9 mouse cellular contexts compared by ENCODE assay signal in the genomic region with DNA sequence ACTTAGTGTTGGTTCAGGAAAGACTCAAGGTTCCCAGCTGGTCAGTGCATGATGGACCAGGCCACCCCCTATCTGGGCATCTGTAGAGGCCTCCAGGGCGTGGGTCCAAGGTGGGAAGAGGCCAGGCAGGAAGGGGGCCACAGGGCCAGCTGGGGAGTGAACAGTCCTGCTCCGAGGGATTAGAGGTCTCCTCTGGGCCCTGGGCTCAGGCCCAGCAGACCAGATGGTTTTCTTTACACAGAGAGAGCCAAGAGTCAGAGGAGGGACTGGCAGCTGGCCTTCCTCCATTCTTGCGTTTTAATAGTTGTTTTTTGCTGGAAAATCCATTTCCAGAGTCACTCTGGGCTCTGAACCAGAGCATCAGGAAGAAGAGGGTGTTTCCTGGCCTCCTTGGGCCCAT. TPM values are rescaled to one million over a fixed set of nuclear protein-coding genes. Genes with fewer than 3 reads are reported as not detected.
DNase-seq lines count a peak whose midpoint lies in the region; ATAC-seq and TF ChIP-seq lines count a peak whose summit lies in the region.
"Had no signal": no experiment of that assay in that cellular context is flagged by ENCODE, and none has a peak within 500 bp of the region (broad histone marks: within the 10 kb centered on the region; RNA-seq: fewer than 3 reads in every experiment).

No protein-coding gene starts in this region.

- 0 out of 2 replicates have a peak, but pooled peaks have one; percentile 30 for ATAC-seq in hindbrain, embryonic 13.5 days (ENCODE audit: low FRiP score)
- peak; percentile 77 for ATAC-seq in heart, embryonic 15.5 days (replicated peaks; ENCODE audit: insufficient number of reproducible peaks, insufficient read depth, low FRiP score, low read depth)
- no peak for ATAC-seq in CD4-positive, CD25-positive, alpha-beta regulatory T cell, adult 4 months

- no peak overlapping the region for H3K4me2 ChIP-seq in hindbrain, embryonic 13.5 days
- no peak overlapping the region for H3K4me2 ChIP-seq in heart, embryonic 15.5 days
- H3K4me2 ChIP-seq: neural tube, embryonic 12.5 days had no signal

- no peaks in the 10 kb centered on the region for H3K27me3 ChIP-seq in hindbrain, embryonic 13.5 days
- H3K27me3 ChIP-seq in hindbrain, embryonic 10.5 days (ENCODE audit: insufficient read depth, poor library complexity, severe bottlenecking): no peaks in the 10 kb centered on the region
- H3K27me3 ChIP-seq in heart, embryonic 15.5 days: no peaks in the 10 kb centered on the region
- no peaks in the 10 kb centered on the region for H3K27me3 ChIP-seq in small intestine, adult 2 months (ENCODE audit: control insufficient read depth, insufficient read depth, low read length)
- H3K27me3 ChIP-seq: neural tube, embryonic 12.5 days had no signal

- peaks cover 3% of the 10 kb centered on the region; the same call in 1 of the 2 replicates for H3K4me1 ChIP-seq in hindbrain, embryonic 13.5 days (replicated peaks)
- H3K4me1 ChIP-seq in hindbrain, embryonic 10.5 days (replicated peaks): no peaks in the 10 kb centered on the region
- peaks cover 9% of the 10 kb centered on the region for H3K4me1 ChIP-seq in heart, embryonic 15.5 days (replicated peaks)
- 0 out of 2 replicates have a peak, but pooled peaks cover 2% of the 10 kb centered on the region for H3K4me1 ChIP-seq in small intestine, adult 2 months (ENCODE audit: control insufficient read depth, insufficient read depth, insufficient read length, low read length)
- H3K4me1 ChIP-seq: neural tube, embryonic 12.5 days had no signal

- H3K9me3 ChIP-seq in hindbrain, embryonic 13.5 days: no peaks in the 10 kb centered on the region
- H3K9me3 ChIP-seq in hindbrain, embryonic 10.5 days: no peaks in the 10 kb centered on the region
- H3K9me3 ChIP-seq in heart, embryonic 15.5 days (replicated peaks): no peaks in the 10 kb centered on the region
- H3K9me3 ChIP-seq: neural tube, embryonic 12.5 days had no signal

- TF ChIP-seq CTCF in small intestine, adult 2 months (IDR thresholded peaks at IDR 0.05; ENCODE audit: extremely low read depth, insufficient read length, insufficient replicate concordance, low read depth, low read length): no peak

- no peak for DNase-seq in hindbrain, embryonic 10.5 days (ENCODE audit: low spot score)
- DNase-seq in cerebellum, adult 9-11 months: peak; percentile 92
- peak; percentile 81 to 84 for DNase-seq in kidney, postnatal 4 days
- DNase-seq in lung, postnatal 14 days: peak; percentile 70

- peaks cover 92% of the 10 kb centered on the region for H3K36me3 ChIP-seq in hindbrain, embryonic 13.5 days
- peaks cover 96% of the 10 kb centered on the region for H3K36me3 ChIP-seq in hindbrain, embryonic 10.5 days
- H3K36me3 ChIP-seq in heart, embryonic 15.5 days: peaks cover 44% of the 10 kb centered on the region
- H3K36me3 ChIP-seq in small intestine, adult 2 months (ENCODE audit: control insufficient read depth, insufficient read depth, low read length): peaks cover 44% of the 10 kb centered on the region

- H3K27ac ChIP-seq in hindbrain, embryonic 13.5 days: peak overlapping the region; percentile 55; the same call in 1 of the 2 replicates
- no peak overlapping the region for H3K27ac ChIP-seq in hindbrain, embryonic 10.5 days
- peak overlapping the region; percentile 68 for H3K27ac ChIP-seq in heart, embryonic 15.5 days
- H3K27ac ChIP-seq in small intestine, adult 2 months (ENCODE audit: insufficient read depth, low read depth, low read length): peak overlapping the region; percentile 51
- H3K27ac ChIP-seq: neural tube, embryonic 12.5 days had no signal

- 83% methylated on average over 3 of the region's 3 CpGs for WGBS in hindbrain, embryonic 13.5 days
- 83% methylated on average over 3 of the region's 3 CpGs for WGBS in hindbrain, embryonic 10.5 days
- 50% methylated on average over 3 of the region's 3 CpGs for WGBS in heart, embryonic 15.5 days
- WGBS in small intestine, adult 2 months: 74% methylated on average over 3 of the region's 3 CpGs

- no peak overlapping the region for H3K9ac ChIP-seq in hindbrain, embryonic 13.5 days
- no peak overlapping the region for H3K9ac ChIP-seq in heart, embryonic 15.5 days
- H3K9ac ChIP-seq: neural tube, embryonic 12.5 days had no signal

- no peak overlapping the region for H3K4me3 ChIP-seq in hindbrain, embryonic 13.5 days
- H3K4me3 ChIP-seq in hindbrain, embryonic 10.5 days: no peak overlapping the region
- no peak overlapping the region for H3K4me3 ChIP-seq in heart, embryonic 15.5 days
- H3K4me3 ChIP-seq in small intestine, adult 2 months (ENCODE audit: low read depth, low read length): no peak overlapping the region
- H3K4me3 ChIP-seq: neural tube, embryonic 12.5 days had no signal

- no peak for TF ChIP-seq POLR2A in small intestine, adult 2 months (IDR thresholded peaks at IDR 0.05; ENCODE audit: low read depth, low read length)

RNA-seq across cellular contexts. Expression of a gene that starts 27.4 kb away (rescaled TPM):
- 2.8 and 3.0 TPM in 2 replicates for polyA plus RNA-seq in hindbrain, embryonic 13.5 days (2015; fragmentation: Nextera tagmentation; extraction: Ambion mirVana)
- polyA plus RNA-seq in hindbrain, embryonic 10.5 days (2016; fragmentation: Nextera tagmentation; extraction: Ambion mirVana): 3.1 and 4.6 TPM in 2 replicates
- 59.7 and 67.2 TPM in 2 replicates for polyA plus RNA-seq in heart, embryonic 15.5 days (2015; fragmentation: Nextera tagmentation; extraction: Ambion mirVana)
- polyA plus RNA-seq in small intestine, adult 2 months (2012; rRNA removed): 26.6 and 36.3 TPM in 2 replicates
- polyA plus RNA-seq in CD4-positive, CD25-positive, alpha-beta regulatory T cell, adult 4 months (2017; shearing (Covaris generic)): not detected

RNA-seq across cellular contexts. Expression of a gene that starts 29.1 kb away (rescaled TPM):
- polyA plus RNA-seq in hindbrain, embryonic 13.5 days (2015; fragmentation: Nextera tagmentation; extraction: Ambion mirVana): 503 and 515 TPM in 2 replicates
- 466 and 504 TPM in 2 replicates for polyA plus RNA-seq in hindbrain, embryonic 10.5 days (2016; fragmentation: Nextera tagmentation; extraction: Ambion mirVana)
- polyA plus RNA-seq in heart, embryonic 15.5 days (2015; fragmentation: Nextera tagmentation; extraction: Ambion mirVana): 190 and 256 TPM in 2 replicates
- polyA plus RNA-seq in small intestine, adult 2 months (2012; rRNA removed): 154 and 390 TPM in 2 replicates
- 10 to 100 TPM; 13.8 to 30.4 TPM for polyA plus RNA-seq in CD4-positive, CD25-positive, alpha-beta regulatory T cell, adult 4 months (2017; shearing (Covaris generic))
